Mouse (Mus musculus): ENCODE data around the gene Mcts2.

Mcts2 gene

GRCm38 (mm10) chr2:152725178-152725750 lies 38.4 kb downstream of the Mcts2 start:
- in situ Hi-C loops (cut with MseI, MboI), result no loop called here

GRCm38 (mm10) chr2:152726213-152726612 lies 39.4 kb downstream of the Mcts2 start:
- in situ Hi-C loops (cut with MseI, MboI), result no loop called here

- in situ Hi-C loops (cut with MseI, MboI), result no loop called here
Measured at GRCm38 (mm10) chr2:152726751-152727335, 40.0 kb downstream of the Mcts2 start.

- in situ Hi-C loops (cut with MseI, MboI), result no loop called here
Measured at GRCm38 (mm10) chr2:152727795-152728510, 41.1 kb downstream of the Mcts2 start.

GRCm38 (mm10) chr2:152728594-152728993 lies 41.8 kb downstream of the Mcts2 start:
- in situ Hi-C loops (cut with MseI, MboI), result no loop called here

- in situ Hi-C loops (cut with MseI, MboI), result no loop called here
Measured at GRCm38 (mm10) chr2:152729013-152729635, 42.3 kb downstream of the Mcts2 start.

GRCm38 (mm10) chr2:152729636-152730020 lies 42.8 kb downstream of the Mcts2 start:
- in situ Hi-C loops (cut with MseI, MboI), result no loop called here

GRCm38 (mm10) chr2:152733201-152733600 lies 46.4 kb downstream of the Mcts2 start:
- in situ Hi-C loops (cut with MseI, MboI), result no loop called here

GRCm38 (mm10) chr2:152734501-152734900 lies 47.7 kb downstream of the Mcts2 start:
- in situ Hi-C loops (cut with MseI, MboI), result no loop called here

- in situ Hi-C loops (cut with MseI, MboI), result no loop called here
Measured at GRCm38 (mm10) chr2:152734984-152735383, 48.1 kb downstream of the Mcts2 start.

- in situ Hi-C loops (cut with MseI, MboI), result no loop called here
Measured at GRCm38 (mm10) chr2:152736090-152736601, 49.3 kb downstream of the Mcts2 start, which contains the start of gene Id1. Gene Id1 (plus strand): TSS chr2:152736251.

GRCm38 (mm10) chr2:152736748-152737147 lies 49.9 kb downstream of the Mcts2 start:
- in situ Hi-C loops (cut with MseI, MboI), result no loop called here

Measured in mouse trophoblast stem cell (cell line).